Mouse (Mus musculus) lung, postnatal 14 days (tissue): ENCODE measurements at regions not wholly inside any gene's neighbourhood (a gene's known extent, or its start where the extent isn't known, plus 50 kb on each side); places are given as distances from the start of the nearest gene placed in this dataset.

Experiments
- DNase-seq: peaks from one replicate; pipeline ENCODE4 v3.0.0; 2021

DNA sequence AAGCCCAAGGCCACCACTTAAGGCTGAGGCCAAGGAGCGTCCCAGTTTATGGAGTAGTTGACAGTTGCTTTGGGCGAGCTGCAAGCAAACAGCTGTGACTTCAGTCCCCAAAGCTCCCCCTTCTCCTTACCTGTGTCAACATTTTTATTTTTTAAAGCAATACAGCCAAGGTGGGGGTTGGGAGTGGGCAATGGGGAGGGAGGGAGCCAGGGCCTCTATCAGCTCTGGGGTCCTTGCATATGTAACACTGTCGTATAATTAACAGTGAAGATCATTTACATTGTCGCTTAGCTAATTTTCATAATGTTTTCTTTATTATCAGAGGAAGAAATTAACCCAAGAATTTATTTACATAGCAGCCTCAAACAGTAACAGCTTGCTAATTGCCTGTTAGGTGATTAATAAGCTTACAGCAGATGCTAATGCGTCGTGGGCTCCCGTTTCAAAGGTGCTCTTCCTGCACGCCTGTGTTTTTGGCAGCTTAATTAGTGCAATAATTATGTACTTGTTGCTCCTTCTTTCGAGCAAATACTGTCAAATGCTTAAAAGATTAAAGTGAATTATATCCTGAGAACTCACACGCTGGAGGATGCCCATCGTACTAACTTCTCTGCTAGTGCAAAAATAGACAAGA, 227.4 kb upstream of the Tle3 start:
- no peak for DNase-seq

DNA sequence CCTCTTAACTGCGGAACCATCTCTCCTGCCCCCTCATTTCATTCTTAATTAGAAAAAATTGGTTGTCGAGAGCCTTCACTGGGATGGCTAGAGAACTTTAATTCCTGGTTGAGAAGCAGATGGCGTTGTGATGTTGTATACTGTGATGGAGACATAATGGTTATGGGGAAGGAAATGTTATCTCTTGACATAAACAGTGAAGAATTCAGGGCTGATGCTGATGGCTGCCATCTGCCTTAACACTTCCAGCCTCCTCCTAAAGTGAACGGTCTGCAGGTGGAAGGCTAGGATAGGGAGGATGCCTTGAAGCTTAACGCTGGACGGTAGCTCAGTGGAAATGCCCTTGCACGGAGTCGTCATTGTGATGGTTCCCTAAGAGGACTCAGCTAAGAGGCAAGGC, 226.4 kb upstream of the Tle3 start:
- DNase-seq, result no peak

DNA sequence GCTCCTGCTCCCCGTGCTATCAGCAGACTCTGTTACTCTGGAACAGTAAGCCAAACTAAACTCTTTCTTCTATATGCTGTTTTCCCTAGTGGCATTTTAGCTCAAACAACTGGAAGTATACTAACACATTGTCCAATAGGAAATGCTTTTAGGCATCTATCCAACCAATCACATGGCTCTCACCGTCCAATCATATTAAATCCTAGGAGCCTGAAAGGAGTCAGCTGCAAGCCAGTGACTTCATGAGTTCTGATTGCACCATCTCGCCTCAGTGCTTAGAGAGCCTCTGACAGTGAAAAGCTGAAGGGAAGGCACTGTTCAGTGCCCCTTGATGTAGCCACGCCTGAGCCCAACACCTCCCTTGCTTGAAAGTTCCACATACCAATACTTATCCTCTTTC, 221.0 kb upstream of the Tle3 start:
- DNase-seq, result no peak

DNA sequence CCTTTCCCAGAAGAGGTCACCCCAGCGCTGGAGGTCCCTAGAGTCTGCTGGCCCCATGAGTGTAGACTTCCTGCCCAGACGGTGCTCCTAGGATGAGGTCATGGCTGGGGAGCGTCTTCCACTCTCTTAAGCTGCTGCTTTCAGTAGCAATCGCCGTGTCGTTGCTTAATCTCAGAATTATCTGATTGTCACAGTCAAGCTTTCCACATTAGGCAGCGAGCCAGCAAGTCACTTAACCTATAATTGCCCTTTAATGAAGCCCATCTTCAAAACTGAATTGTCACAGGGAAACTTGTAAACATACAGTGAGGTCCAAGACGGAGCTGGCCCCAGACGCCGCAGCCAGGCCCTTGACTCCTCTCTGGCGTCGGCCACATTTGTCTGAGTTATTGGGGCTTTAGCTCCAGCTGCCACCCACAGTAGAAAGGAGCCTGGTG, 220.2 kb upstream of the Tle3 start:
- DNase-seq, result peak; percentile 57

DNA sequence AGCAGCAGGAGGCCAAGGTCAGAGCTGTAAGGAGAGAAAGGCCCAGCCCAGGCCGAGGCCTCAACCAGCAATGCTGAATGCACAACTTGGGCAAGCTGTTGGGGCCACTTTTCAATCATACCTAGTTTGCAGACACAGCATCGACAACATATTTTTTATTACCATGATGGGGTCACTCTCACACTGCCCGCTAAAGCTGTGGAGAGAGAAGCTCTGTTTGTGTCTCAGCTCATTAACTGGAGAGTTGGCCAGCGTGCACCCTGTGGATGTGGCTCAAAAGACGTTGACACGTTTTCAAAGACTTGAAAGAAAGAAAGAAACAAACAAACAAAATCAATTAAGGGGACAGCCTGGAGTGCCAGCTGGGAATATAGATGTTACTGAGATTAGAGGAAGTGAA, 217.4 kb upstream of the Tle3 start:
- DNase-seq, result no peak

DNA sequence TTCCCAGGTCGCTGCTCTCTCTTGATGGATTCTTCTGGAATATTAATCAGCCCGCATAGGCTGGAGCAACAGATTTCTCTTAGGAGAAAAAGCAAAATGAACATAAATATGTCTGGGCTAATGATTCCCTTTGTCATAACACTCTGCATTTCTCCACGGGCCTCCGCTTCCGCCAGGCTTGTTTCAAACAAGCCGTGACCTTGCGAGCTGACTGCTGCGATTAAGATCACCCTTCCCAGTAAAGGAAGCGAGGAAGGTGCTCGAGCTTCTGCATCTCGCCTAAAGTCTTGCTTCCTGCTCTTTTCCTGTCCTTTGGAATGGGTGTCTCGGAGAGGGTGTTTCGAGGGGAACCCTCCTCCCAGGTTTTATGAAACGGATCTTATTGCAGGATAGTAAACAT, 216.3 kb upstream of the Tle3 start:
- DNase-seq, result no peak

DNA sequence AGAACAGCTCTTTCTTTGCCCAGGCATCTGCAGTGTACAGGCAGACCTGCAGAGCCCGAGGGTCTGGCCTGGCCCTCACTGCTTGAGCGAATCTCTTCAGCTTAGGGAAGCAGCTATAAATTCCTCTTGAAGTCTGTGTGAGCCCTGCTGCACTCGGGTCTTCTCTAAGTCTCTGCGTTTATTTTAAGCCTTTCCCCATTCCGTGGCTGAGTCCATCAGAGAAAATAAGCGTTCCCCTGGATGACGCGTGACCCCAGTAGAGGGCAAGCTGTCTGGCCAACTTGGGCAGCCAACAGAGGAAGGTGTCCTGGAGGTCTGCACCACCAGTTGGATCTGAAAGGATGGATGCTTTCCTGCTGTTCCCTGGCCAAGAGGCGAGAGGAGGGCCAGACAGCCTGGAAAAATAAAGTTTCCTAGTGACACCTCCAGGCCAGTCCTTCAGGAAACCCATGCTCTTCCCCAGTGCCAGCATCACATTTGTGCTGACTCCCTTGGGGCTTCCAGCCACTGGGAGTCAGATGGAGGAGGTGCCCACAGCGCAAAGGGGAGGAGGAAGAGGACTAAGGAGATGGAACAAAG, 213.9 kb upstream of the Tle3 start:
- no peak for DNase-seq

DNA sequence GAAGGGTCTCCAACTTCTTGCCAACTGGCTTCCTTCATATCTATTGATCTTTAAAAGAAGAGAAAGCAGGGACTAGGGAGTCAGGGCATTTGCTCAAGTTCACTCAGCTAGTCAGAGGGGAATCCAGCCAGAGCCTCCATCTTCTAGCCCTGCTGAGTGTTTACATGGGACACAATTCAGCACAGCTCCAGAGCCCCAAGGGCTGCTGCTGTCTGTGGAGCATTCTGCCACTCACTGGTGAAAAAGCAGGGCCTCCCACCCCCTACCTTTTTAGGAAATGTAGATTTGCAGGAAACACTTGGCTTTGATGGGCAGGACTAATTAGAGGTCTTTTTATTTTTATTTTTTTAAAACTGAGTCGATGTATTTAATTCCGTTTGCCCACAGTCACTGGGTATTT, 213.0 kb upstream of the Tle3 start:
- DNase-seq, result no peak

DNA sequence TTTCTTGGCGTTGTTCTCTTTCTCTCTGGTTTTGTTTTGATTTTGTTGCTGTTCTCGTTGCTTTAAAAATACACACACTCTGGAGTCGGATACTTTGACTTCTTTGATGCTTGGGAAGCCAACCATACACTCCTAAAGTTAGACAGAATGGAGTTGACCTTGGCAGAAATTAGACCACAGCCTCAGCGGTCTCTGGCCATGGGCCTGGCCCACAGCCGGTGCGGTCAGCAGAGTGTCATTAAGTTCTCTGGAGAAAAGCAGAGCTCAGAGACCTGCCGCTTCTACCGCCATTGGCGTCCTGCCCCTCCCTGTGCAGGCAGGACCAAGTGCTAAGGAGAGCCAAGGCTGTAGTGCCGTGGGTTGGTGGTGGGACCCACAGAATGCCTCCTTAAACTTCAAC, 212.6 kb upstream of the Tle3 start:
- DNase-seq, result peak; percentile 43

DNA sequence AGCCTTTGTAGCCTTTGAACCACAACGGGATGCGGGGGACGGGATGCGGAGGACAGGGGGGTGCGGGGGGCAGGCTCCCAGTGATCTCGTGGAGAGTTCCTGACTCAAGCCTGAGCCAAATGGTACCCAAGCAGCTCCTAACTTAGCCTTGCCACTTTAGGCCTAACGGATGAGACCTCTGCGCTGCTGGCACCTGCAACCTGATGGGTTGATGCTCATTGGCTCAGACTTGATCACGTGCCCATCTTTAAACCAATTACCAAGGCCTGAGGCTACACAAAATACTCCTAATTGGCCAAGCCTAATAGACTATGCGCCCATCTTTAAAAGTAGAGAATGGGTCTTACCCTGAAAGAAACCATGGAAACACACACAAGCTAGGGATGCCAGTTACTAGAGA, 209.3 kb upstream of the Tle3 start:
- no peak for DNase-seq

DNA sequence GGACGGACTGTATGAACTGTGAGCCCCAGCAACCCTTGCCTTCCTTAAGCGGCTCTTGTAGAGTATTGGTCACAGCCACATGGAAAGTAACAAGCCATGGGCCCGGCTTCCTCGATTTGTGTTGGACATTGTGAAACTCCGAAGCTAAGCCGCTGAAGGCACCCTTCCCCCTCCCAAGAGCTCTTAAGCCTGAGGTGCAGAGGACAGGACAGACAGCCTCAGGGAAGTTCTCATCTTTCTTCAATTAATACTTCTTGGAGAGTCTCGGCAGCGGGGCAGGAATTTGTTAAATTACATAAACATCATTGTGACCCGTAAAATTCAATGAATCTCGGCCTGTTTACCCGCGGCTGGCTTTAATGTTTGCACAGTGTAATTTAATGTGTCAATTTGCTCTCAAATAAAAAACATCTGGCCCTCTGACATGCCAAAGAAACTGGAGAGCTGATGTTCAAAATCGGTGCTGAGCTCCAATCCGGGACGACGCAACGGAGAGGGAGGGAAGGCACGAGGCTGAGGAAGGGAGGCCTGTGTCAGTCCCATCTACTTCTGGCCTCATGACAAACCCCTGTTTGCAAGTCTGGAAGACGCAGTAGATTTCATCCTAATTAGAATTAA, 208.4 kb upstream of the Tle3 start:
- DNase-seq, result peak; percentile 50

DNA sequence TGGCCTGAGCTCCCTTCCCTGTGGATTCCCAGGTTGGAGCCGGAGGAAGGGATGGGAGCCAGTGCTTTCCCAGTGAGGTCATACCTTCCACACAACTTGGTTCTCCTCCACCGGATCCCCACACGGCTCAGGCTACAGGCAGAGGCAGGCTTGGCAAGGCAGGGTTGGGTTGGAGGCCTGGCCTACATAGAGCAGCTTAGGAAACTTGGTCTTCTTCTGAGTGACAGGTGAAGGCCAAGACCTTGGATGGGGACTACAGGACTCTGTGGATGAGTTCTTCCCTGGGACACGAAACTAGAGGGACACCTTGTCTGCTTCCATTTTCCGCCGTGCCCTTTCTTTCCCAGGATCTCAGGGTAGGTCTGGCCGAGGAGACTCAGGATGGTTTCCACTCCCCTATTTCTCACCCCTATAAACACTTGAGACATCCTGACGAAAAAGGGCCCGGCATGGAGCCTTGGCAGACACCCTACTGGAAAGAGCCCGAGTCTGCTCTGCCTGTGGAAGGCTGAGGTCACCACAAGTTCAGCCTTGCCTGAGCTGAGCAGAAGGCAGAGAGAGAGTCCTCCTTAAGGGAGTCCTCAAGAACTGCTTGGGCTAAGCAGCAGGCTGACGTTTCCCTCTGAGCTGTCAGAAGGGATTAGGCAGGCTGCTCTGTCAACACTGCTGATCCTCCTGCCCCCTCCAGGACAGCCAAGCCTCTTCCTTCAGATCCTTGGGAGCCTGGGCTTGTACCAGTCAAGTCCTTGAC, 207.5 kb upstream of the Tle3 start:
- DNase-seq, result peak; percentile 41

DNA sequence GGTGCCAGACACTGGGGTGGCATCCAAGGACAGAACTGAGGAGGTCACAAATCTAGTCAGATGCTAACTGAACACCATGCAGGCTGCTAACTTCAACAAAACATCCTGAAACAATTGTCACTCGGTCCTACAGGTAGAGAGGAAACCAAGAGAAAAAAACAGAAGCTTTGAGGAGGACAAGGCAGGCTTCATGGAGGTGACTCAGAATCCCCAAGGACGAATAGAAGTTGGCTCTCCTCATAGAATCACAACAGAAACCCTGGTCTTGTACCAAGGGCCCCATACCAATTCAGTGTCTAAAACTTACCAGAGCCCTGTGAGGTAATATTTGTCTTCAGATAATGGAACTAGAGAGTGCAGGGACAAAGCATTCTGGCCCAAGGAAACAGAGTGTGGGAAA, 206.1 kb upstream of the Tle3 start:
- DNase-seq, result no peak

DNA sequence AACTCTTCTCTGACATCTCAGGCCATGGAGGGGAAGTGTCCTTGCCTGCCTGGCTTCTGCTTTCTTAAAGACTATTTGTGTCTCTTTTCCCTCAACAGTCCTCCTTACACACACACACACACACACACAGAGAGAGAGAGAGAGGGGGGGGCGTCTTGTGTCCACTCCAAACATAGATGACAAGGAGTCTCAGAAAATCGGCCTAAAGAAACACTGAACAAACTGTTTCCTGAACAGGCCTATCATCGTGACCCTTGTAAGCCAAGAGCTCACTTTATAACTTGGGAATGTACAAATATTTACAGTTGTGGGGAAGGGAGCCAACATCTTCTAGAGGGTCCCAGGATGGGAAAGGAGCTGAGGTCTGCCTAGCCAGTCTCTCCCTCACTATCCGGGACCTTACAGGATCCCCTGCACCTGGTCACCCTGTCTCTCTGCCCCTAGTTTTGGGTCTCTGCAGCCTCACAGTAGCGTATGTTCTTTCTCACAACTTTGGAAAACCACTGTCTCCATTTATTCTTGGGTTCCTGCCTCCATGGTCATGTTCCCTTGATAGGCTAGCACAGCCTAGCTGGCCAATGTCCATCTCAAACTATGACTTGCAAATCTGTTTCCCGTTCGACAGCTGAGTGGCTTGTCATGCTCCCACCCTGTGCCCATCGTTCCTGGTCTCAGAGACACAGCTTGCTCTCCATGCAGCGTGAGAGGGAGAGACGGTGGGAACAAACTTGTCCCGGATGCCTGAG, 204.9 kb upstream of the Tle3 start:
- peak; percentile 43 for DNase-seq

DNA sequence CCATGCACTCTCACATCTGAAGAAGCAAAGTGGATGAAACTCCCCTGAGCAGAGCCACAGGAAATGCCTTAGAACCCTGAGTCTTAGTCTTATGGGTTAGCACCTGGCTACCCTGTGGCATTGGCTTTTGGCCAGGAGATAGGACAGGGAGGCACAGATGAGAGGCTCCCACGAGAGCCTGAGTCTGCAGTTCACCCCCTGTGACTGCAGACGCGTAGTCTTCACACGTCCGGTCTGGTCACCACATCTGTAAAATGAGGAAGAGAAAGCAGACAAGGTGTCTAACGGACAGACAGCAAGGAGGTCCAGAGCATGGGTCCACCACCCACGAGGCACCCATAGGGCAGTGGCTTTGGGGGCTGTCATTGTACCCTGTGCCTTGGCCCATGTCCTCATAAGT, 203.2 kb upstream of the Tle3 start:
- DNase-seq, result no peak

DNA sequence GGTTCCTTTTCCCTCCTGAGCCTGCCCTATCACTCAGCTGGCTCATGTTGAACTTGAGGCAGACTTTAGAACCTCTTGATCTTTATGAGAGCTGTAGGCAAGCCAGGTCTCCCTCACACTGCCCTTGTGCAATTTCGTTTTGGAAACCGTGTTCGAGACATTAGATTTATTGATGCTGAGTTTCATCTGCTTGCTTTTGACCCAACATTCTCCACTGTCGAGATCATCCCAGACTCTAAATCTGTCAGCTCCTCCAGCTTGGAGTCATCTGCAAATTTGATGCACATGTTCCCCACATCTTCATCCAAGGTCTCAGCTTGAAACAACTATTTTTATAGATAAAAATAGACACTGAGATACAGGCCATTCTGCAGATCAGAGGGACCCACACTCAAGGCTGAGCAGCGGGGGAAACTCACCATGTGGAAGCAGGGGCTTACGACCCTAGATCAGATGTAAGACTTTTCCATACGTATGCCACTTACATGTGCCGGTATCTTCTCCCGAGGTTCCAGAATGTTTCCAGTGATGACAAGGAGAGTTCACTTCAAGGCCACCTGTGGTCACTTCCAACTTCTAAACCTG, 202.6 kb upstream of the Tle3 start:
- no peak for DNase-seq

DNA sequence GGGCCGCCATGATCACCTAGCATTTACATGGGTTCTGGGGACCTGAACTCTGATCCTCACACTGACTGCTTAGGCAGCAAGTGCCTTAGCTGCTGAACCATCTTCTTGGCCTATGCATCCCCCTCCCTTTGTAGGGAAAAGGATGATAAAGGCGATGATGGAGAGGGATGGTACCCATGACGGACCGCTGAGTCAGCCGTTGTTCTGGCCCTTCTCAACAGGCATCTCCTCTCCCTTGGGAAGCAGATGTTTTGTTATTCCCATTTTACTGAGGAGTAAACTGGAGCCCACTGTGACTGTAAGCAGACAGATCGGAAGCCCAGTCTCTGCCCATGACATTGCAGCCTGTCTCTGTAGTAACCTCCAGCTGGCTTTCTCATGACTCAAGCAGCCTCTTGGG, 201.2 kb upstream of the Tle3 start:
- no peak for DNase-seq

DNA sequence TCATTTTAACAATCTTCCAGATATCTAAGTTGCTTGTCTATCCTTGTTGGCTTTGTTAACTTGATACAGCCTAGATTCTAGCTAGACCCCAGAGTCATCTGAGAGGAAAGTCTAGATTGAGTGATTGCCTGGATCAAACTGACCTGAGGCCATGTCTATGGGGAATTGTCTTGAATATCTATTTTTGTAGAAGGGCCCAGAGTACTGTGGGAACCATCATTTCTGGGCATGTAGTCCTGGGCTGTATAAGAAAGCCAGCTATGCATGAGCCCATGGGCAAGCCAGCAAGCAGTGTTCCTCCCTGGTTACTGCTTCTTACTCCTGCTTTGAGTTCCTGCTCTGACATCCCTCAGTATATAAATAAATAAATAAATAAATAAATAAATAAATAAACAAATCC, 199.7 kb upstream of the Tle3 start:
- no peak for DNase-seq

DNA sequence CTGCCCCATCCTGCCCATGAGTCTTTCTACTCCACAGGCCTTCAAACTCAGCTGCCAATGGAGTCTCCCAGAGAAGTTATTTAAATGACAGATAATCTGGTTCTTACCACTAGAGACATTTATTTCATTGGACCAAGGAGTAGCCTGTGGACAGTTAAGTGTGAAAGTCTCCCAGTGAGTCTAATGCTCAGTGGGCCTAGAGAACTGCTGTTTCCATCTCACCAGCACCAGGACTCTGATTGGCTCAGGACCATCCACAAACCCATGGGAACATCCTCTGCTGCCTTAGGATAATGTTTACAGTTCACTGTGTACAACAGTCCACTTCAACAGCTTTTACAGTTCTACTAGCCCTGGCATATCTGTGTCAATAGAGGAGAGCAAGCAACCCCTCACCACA, 198.6 kb upstream of the Tle3 start:
- DNase-seq, result no peak

DNA sequence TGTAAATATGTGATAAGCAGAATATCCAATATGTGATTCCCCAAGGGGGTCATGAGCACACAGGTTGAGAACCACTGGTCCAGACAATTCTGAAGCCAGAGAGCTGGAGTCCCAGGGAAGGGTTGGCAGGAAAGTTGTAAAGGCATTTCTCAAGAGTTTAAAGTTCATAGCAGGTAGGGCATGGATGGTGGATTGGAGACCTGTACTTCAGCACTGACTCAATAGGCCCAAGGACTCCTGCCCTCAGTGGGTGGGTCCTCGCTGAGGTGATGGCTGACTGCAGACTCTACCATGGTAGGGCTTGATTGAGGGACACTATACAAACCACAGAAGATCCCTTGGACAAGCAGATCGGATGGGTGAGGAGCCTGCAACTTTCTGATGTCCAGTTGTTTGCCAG, 196.8 kb upstream of the Tle3 start:
- DNase-seq, result no peak

DNA sequence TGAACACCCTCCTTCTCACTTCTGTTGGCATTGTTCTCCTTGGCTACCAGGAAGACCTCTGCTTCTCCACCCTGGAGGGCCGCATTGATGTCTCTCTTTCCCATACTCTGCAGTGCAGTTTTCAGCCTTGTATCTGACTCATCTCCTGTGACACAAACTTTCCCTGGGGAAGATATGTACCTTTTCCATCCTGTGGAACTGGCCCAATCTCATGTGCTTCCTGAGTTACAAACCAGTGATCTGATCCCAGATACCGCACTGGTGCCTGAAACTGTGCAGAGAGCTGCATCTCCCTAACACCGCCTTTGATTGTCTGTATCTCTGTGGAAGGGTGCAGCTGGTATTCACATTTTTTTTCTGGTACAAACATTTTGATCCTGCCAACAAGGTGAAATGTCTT, 195.3 kb upstream of the Tle3 start:
- no peak for DNase-seq

DNA sequence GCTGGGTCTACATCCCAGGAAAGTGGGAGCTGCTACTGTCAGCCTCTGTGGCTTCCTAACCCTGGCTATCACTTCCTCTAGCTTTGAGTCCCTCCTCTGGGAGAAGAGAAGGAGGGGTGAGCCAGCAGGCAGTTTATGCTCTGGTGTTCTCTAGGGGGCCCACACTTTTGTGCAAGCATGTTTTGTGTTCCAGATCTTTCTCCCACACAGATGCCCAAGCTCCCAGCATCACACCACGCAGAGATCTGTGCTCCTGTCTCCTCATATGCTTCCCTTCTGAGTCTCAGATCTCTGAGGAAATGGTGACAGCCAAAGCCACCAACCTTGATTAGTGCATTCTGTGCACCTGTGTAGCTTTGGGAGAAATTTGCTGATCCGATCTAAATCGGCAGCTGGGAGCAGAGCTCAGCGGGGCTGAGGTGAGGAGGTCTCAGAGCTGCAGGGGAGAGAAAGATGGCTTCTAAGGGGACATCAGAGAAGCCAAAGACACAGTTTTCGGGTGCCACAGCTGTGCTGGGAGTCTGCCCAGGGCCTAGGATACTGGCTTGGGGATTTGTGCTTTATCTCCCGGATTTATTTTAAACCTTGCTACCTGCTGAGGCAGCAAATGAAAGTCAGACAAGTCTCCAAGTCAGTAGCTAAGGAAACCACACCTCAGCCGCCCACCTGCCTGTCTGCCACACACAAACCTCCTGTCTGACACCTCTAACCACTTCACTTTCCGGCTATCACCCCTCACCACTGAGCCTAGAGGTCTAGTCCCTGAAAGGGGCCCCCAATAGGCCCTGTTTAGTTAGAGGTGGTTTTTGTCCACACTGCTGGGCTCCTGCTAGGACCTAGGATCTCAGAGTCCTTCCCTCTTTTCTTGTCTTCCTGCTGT, 185.4 kb upstream of the Tle3 start:
- no peak for DNase-seq
